Mouse (Mus musculus) layer of hippocampus, postnatal 25 days (tissue): ENCODE data around the gene Lrrc31. TPM values are rescaled to one million over a fixed set of nuclear protein-coding genes. Genes with fewer than 3 reads are reported as not detected.
"Not testable (repeated sequence)": the region's sequence is repeated elsewhere in the genome, so short reads cannot be mapped to it uniquely, and the experiment has no call there.

Experiments
- DNase-seq, 2 experiments: peaks; one replicate each; pipeline ENCODE4 v3.0.0; 2022; ENCODE audit warnings: mixed read lengths in 2 of 2, low spot score in 1 of 2; ENCODE audit errors: extremely low spot score in 1 of 2
- total RNA-seq, 2 experiments: library from RNA; stranded (reverse); gene quantifications; 2 replicates each; pipeline ENCODE4 v1.2.3; 2021

Lrrc31 gene
- total RNA-seq: not detected

DNA sequence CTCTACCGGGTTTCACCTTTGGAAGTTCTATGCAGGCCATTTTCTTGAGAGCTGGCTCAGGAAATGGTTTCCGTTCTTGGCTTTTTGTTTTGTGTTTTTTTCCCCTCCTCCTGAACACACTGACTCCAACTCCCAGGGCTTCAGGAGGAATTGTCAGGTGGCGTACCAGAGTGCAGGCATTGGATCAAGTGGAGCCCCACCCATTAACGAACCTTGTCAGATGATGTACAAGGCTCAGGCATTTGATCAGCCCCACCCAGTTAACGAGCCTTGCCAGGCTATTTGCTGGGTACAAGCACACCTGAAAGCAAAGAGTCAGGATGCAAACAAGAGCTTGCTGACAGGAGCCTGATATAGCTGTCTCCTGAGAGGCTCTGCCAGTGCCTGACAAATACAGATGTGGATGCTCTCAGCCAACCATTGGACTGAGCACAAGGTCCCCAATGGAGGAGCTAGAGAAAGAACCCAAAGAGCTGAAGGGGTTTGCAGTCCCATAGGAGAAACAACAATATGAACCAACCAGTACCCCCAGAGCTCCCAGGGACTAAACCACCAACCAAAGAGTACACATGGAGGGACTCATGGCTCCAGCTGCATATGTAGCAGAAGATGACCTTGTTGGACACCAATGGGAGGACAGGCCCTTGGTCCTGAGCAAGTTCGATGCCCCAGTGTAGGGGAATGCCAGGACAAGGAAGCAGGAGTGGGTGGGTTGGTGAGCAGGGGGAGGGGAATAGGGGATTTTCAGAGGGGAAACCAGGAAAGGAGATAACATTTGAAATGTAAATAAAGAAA is at the start of gene Lrrc31:
TSS of gene Lrrc31 (minus strand) at position 133 of the 795 bp plus-strand sequence.
- not testable (repeated sequence) for DNase-seq

- no peak for DNase-seq
These were observed 48.7 kb upstream of the Lrrc31 start for GRCm38 (mm10) chr3:30748316-30748715.

DNA sequence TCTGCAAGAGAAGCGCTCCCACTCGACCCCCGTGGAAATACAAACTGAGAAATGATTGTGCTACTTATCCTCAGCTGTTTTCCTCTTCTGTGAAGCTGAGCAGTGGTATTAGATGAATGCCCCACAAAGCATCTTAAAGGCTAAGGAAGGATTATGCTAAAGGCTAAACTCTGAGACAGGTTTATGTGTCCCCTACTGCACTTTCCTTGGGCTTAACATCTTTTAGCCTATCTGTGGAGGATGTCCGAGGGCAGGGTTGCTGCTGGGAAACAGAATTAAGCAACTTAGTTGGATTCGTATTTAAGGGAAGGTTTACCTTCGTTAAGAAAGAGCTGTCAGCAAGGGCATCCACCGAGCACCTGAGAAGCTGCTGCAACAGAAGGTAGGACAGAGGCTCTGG is 46.4 kb upstream of the Lrrc31 start, which contains the start of gene Samd7:
TSS of gene Samd7 (plus strand) at position 288 of the 400 bp plus-strand sequence.
- DNase-seq: no peak

GRCm38 (mm10) chr3:30742891-30743290 is 43.2 kb upstream of the Lrrc31 start:
- DNase-seq: no peak

- peak in 1 of 2 experiments; percentile 11 for DNase-seq
These were observed 41.7 kb upstream of the Lrrc31 start for GRCm38 (mm10) chr3:30741306-30741705.

DNA sequence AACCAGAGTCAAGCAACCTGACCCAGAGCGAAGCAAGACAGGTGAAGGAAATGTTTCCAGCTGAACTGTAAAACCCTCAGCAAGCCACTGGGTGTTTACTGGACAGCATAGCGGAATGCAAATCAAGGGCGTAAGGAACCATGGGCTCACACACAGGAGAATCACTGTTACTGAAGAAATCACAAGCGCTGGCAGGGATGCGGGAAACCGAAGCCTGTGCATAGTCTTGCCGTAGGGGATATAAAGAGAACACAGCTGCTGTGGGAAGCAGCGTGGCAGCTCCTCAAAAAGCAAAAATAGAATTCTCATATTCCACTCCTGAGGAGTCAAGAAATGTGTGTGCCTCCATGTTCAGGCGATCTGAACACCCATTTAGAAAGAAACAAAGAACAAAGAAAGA is 37.2 kb upstream of the Lrrc31 start:
- DNase-seq: peak; percentile 4 to 8

GRCm38 (mm10) chr3:30729046-30729445 is 29.4 kb upstream of the Lrrc31 start:
- DNase-seq: no peak

GRCm38 (mm10) chr3:30727209-30727608 is 27.6 kb upstream of the Lrrc31 start:
- no peak for DNase-seq

DNA sequence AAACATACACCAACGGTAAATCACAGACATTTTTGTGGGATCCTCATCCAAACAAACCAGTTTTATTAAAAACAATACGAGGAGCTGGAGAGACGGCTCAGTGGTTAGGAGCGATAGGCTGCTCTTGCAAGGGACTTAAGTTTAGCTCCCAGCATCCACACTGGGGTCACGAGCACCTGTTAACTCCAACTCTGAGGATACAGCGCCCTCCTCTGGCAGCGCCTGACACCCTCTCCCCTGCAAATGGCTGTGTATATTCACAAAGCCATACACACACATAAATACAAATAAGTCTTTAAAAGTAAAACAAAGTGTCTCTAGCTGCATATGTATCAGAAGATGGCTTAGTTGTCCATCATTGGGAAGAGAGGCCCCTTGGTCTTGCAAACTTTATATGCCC is 25.9 kb upstream of the Lrrc31 start:
- DNase-seq: no peak

DNA sequence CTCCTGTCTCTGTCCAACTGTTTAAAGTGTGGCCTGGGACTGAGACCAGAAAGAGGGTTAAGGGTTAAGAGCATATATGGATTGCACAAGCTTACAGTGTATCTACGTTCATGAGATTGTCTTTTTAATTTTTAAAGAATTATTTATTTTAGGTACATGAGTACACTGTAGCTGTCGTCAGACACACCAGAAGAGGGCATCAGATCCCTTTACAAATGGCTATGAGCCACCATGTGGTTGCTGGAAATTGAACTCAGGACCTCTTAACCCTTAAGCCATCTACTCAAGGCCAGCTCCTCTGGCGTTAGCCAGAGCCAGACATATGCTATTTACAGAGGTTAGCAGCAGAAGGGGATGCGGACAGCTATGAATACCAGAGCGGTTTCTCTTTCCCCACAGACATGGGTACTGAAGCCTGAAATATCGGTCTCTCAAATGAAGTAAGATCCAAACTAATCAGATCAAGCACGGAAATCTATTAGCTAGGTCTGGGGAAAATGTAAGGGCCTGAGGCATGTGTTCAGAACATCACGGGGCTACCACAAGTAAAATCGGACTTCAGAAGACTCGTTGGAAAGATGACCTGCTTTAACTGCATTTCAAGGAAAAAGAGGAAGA is 25.3 kb upstream of the Lrrc31 start:
- DNase-seq: no peak

- DNase-seq: no peak
These were observed 24.6 kb upstream of the Lrrc31 start for GRCm38 (mm10) chr3:30724105-30724824.

GRCm38 (mm10) chr3:30723179-30723578 is 23.5 kb upstream of the Lrrc31 start:
- DNase-seq: no peak

DNA sequence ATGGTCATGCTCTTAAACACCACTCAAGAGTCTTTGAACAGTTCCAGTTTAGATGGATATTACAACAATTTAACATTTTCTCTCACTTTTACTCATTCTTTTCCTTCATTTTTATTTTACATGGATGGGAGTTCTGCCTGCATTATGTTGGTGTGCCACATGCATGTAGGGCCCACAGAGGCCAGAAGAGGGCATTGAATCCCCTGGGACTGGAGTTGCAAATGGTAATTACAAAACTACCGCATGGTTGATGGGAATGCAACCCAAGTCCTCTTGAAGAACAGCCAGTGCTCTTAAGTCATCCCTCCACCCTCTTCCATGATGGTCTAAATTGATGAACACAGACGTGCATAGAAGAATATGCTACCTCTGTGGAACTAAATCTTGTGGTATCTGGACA is 22.8 kb upstream of the Lrrc31 start:
- no peak for DNase-seq

DNA sequence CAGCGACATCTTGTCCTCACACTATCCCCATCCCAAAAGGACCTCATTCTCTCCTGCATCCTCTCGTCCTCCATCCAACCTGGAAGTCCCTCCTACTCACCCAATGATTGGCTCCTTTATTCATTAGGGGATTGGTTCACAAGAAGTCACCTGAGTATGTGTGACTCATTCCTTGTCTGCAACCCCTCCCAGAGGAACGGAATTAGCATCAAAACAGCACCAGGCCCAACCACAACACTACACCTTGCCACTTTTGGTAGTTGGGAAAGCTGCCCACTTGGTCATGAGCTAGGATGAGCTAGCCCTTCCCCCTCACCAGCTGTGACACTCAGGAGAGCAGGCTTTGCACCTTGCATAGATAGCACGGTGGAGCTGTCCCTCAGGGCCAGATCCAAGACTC is 22.4 kb upstream of the Lrrc31 start:
- DNase-seq: no peak

GRCm38 (mm10) chr3:30718649-30719048 is 19.0 kb upstream of the Lrrc31 start:
- no peak for DNase-seq

DNA sequence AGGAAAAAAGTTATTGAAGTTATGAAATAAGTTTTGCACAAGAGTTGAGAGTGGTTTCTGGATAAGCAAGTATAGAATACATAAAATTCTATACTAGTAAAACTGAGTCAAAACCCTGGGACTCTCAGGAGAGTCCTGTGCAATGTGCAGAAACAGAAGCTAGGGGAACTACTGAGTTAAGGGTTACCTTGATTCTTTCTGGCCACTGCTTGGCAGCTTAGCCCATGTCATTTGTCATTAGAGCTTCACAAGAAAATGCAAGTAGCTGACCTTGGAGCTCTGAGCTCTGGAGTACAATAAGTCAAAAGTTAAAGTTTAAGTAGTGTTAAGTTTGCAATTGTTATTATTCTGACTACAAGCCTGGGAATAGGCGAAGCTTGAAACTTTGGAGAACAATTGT is 13.7 kb upstream of the Lrrc31 start:
- DNase-seq: no peak

DNA sequence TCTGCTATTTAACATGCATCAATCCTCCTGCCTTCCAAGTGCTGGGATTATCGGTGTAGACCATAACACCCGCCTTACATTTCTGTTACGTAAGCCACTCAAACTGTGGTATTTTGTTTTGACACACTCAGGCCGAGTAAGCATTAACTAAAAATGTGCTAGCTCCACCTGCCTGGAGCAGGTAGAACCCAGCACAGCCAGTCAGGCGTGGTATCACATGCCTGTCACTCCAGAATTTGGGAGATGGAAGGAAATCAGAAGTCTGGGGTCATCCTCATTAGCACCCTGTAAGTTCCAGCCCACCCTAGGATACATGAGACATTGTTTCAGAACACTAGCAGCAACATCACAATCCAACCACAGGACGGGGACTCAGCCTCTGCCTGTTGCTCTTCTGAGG is 10.5 kb upstream of the Lrrc31 start:
- DNase-seq: no peak

DNA sequence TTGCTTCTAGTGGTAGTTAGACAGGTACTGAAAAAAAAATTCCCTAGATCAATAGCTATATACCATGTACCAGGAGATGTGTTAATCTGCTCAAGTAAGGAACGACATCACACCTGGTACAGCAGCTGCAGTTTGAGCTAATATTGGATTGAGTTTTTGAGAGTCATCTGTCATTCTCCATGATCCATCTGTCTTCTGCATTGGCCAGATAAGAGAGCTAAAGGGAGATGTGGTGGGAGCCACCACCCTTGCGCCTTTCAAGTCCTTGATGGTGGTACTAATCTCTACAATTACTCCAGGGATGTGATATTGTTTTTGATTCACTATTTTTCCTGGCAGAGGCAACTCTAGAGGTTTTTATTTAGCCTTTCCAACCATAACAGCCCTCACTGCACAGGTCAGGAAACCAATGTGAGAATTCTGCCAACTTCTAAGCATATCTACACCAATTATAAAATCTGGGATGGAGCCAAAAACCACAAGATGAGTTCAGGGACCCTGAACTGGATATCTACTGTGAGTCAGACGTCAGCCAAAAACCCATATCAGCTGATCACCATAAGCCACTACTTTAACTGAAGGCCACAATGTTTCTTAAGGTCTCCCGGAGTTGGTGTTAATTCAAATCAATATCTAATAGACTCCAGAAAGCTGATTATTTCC is 7.1 kb upstream of the Lrrc31 start:
- DNase-seq: no peak

DNA sequence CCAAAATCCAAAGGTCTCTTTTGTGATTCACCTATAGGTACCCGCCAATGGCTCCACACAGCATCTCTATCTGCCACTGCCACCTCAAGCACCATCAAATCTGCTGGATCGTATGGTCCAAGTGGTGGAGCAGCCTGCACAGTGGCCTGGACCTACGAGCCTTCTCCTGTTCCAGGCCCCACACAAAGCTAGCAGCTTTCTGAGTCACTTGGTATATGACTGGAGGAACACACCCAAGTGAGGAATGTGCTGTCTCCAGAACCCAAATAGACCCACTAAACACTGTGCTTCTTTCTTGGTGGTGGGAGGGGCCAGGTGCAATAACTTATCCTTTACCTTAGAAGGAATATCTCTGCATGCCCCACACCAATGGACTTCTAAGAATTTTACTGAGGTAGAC is 6.3 kb upstream of the Lrrc31 start:
- DNase-seq: no peak

DNA sequence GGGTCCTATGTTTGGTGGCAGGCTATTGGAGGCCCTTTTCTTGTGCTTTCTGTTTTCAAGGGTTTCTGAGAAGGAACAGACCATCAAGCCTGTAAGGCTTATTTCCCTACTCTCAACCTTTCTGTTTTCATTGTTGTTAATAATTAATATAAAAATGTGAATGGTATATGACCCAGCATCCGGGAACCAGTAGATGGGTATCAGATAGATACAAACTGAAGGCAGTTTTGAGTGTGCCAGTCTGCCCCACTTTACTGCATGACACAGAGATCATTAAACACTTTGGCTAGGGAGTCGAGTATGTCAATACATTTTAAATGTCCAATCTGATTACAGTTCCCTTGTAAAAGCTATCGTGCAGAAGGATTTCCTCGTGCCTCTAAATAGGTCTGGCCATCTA is 1.8 kb downstream of the Lrrc31 start:
- no peak for DNase-seq

DNA sequence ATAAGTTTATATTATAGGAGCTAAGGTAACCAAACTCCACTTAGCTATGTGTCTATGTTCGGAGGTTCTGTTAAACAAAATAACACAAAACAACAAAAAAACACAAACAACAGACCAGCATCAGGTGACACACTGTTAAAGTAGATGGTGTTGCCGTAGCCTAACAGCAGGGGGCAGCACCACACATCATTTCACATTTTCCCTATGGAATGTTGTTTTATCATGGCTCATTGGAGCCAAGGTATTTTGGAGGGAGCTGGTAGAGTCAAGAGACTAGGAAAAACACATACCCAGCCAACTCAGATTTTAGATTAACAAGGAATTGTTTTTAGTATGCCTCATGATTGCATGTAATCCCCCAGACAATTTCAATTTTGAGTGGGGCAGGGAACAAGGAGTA is 3.3 kb downstream of the Lrrc31 start:
- DNase-seq: peak; percentile 45 to 81
